ENCODE assay signal across 7 mouse cellular contexts in genomic region chr17:24150824-24151223, GRCm38 (mm10). TPM values are rescaled to one million over a fixed set of nuclear protein-coding genes. Genes with fewer than 3 reads are reported as not detected.
DNase-seq lines count a peak whose midpoint lies in the region; ATAC-seq lines count a peak whose summit lies in the region.

TSS of gene Pdpk1 (minus strand) at chr17:24150924.

- H3K4me1 ChIP-seq in forebrain, embryonic 12.5 days = peaks cover 10% of the 10 kb centered on the region
- H3K4me1 ChIP-seq in hindbrain, embryonic 10.5 days (replicated peaks) = peaks cover 12% of the 10 kb centered on the region
- peaks cover 44% of the 10 kb centered on the region for H3K4me1 ChIP-seq in liver, embryonic 13.5 days (replicated peaks)

- H3K27ac ChIP-seq in forebrain, embryonic 12.5 days = no peak within 1 kb of the TSS
- peak within 1 kb of the TSS; percentile 9; the same call in 1 of the 2 replicates for H3K27ac ChIP-seq in hindbrain, embryonic 10.5 days
- H3K27ac ChIP-seq in liver, embryonic 13.5 days = peak within 1 kb of the TSS; percentile 84

- no peak for DNase-seq in urinary bladder, adult 2 months (ENCODE audit: low spot score)
- no peak for DNase-seq in urinary bladder, postnatal 10 days (ENCODE audit: low spot score)
- DNase-seq in hindbrain, embryonic 10.5 days (ENCODE audit: low spot score) = no peak
- DNase-seq in liver, embryonic 13.5 days = no peak
- DNase-seq in ovary, postnatal 14 days (ENCODE audit: low spot score) = no peak
- no peak for DNase-seq in spleen, postnatal 36 days (ENCODE audit: low spot score in 2 of 2)

- peak within 1 kb of the TSS; percentile 57 for H3K4me2 ChIP-seq in forebrain, embryonic 12.5 days
- H3K4me2 ChIP-seq in liver, embryonic 13.5 days = peak within 1 kb of the TSS; percentile 78

- no peak for ATAC-seq in forebrain, embryonic 12.5 days (ENCODE audit: low FRiP score)
- no peak for ATAC-seq in liver, embryonic 13.5 days (ENCODE audit: low read depth)

- H3K36me3 ChIP-seq in forebrain, embryonic 12.5 days (replicated peaks) = peaks cover 3% of the 10 kb centered on the region; the same call in 1 of the 2 replicates
- H3K36me3 ChIP-seq in hindbrain, embryonic 10.5 days = peaks cover 7% of the 10 kb centered on the region; the same call in 1 of the 2 replicates
- H3K36me3 ChIP-seq in liver, embryonic 13.5 days = 0 out of 2 replicates have a peak, but pooled peaks cover 3% of the 10 kb centered on the region

- WGBS in forebrain, embryonic 12.5 days = 84% methylated on average over 2 of the region's 2 CpGs
- 80% methylated on average over 2 of the region's 2 CpGs for WGBS in hindbrain, embryonic 10.5 days
- 84% methylated on average over 2 of the region's 2 CpGs for WGBS in liver, embryonic 13.5 days (ENCODE audit: insufficient replicate concordance)

- peak within 1 kb of the TSS; percentile 51; the same call in 1 of the 2 replicates for H3K9ac ChIP-seq in forebrain, embryonic 12.5 days
- H3K9ac ChIP-seq in liver, embryonic 13.5 days = peak within 1 kb of the TSS; percentile 71

- 0 out of 2 replicates have a peak, but pooled peaks cover 4% of the 10 kb centered on the region for H3K27me3 ChIP-seq in forebrain, embryonic 12.5 days
- no peaks in the 10 kb centered on the region for H3K27me3 ChIP-seq in hindbrain, embryonic 10.5 days (ENCODE audit: insufficient read depth, poor library complexity, severe bottlenecking)
- H3K27me3 ChIP-seq in liver, embryonic 13.5 days = no peaks in the 10 kb centered on the region

- no peaks in the 10 kb centered on the region for H3K9me3 ChIP-seq in forebrain, embryonic 12.5 days
- H3K9me3 ChIP-seq in hindbrain, embryonic 10.5 days = no peaks in the 10 kb centered on the region
- no peaks in the 10 kb centered on the region for H3K9me3 ChIP-seq in liver, embryonic 13.5 days (replicated peaks)

- H3K4me3 ChIP-seq in forebrain, embryonic 12.5 days (replicated peaks) = peak within 1 kb of the TSS; percentile 28
- H3K4me3 ChIP-seq in hindbrain, embryonic 10.5 days = peak within 1 kb of the TSS; percentile 48
- H3K4me3 ChIP-seq in liver, embryonic 13.5 days (replicated peaks) = peak within 1 kb of the TSS; percentile 55

RNA-seq across cellular contexts. Expression of gene Pdpk1, which starts in this region (rescaled TPM):
- polyA plus RNA-seq in urinary bladder, adult 2 months (2012; rRNA removed) = 20.2 and 20.8 TPM in 2 replicates
- 51.1 and 59.2 TPM in 2 replicates for polyA plus RNA-seq in forebrain, embryonic 12.5 days (2016; fragmentation: Nextera tagmentation; extraction: Ambion mirVana)
- polyA plus RNA-seq in hindbrain, embryonic 10.5 days (2016; fragmentation: Nextera tagmentation; extraction: Ambion mirVana) = 30.4 and 32.9 TPM in 2 replicates
- polyA plus RNA-seq in liver, embryonic 13.5 days (2015; fragmentation: Nextera tagmentation; extraction: Ambion mirVana) = 26.8 and 34.0 TPM in 2 replicates
